24 mouse cellular contexts compared by ENCODE assay signal in genomic region chr1:135839065-135839464, GRCm38 (mm10). TPM values are rescaled to one million over a fixed set of nuclear protein-coding genes. Genes with fewer than 3 reads are reported as not detected.
DNase-seq lines count a peak whose midpoint lies in the region; ATAC-seq and TF ChIP-seq lines count a peak whose summit lies in the region.
"Had no signal": no experiment of that assay in that cellular context is flagged by ENCODE, and none has a peak within 500 bp of the region (broad histone marks: within the 10 kb centered on the region; RNA-seq: fewer than 3 reads in every experiment).

No protein-coding gene starts in this region.

- no peak for DNase-seq in heart, adult 2 months
- no peak for DNase-seq in heart, adult 9 months (ENCODE audit: low spot score in 2 of 2)
- DNase-seq in heart, adult 11 months: no peak
- DNase-seq in midbrain, embryonic 11.5 days (ENCODE audit: low spot score, missing footprints): peak; percentile 62
- no peak for DNase-seq in midbrain, embryonic 14.5 days
- DNase-seq in lung, postnatal 10 days: no peak
- DNase-seq: adrenal gland, postnatal 10 days; adrenal gland, postnatal 36 days; cerebellum, adult 18-20 months; cerebellum, adult 9-10 months; cerebellum, postnatal 14 days; gastrocnemius, adult 2 months; gastrocnemius, postnatal 14 days; kidney, adult 11 months; kidney, adult 8-10 months had no signal

- peak overlapping the region; percentile 93 for H3K27ac ChIP-seq in heart, adult 2 months
- peak overlapping the region; percentile 96 for H3K27ac ChIP-seq in heart, embryonic 12.5 days (ENCODE audit: poor library complexity, severe bottlenecking)
- H3K27ac ChIP-seq in midbrain, embryonic 11.5 days (ENCODE audit: low read depth, low read length): no peak overlapping the region
- H3K27ac ChIP-seq in midbrain, embryonic 14.5 days (replicated peaks; ENCODE audit: low read depth, low read length): no peak overlapping the region
- H3K27ac ChIP-seq: forebrain, embryonic 10.5 days; forebrain, embryonic 13.5 days; gastrocnemius, adult 2 months; hindbrain, embryonic 10.5 days; hindbrain, embryonic 13.5 days; intestine, embryonic 15.5 days had no signal

- ATAC-seq in heart, embryonic 12.5 days (ENCODE audit: insufficient number of reproducible peaks, low FRiP score): no peak
- ATAC-seq in midbrain, embryonic 11.5 days (ENCODE audit: low FRiP score): no peak
- ATAC-seq in midbrain, embryonic 14.5 days (ENCODE audit: low FRiP score, low TSS enrichment): no peak
- ATAC-seq: forebrain, embryonic 13.5 days; forebrain, embryonic 16.5 days; hindbrain, embryonic 16.5 days; intestine, embryonic 15.5 days had no signal

- H3K9ac ChIP-seq in heart, adult 2 months (ENCODE audit: low read depth, low read length): peak overlapping the region; percentile 77
- H3K9ac ChIP-seq in heart, embryonic 12.5 days: peak overlapping the region; percentile 95
- H3K9ac ChIP-seq in midbrain, embryonic 11.5 days (ENCODE audit: low read length): no peak overlapping the region
- H3K9ac ChIP-seq in midbrain, embryonic 14.5 days (replicated peaks; ENCODE audit: low read length): no peak overlapping the region
- H3K9ac ChIP-seq: forebrain, embryonic 13.5 days; hindbrain, embryonic 13.5 days; intestine, embryonic 15.5 days had no signal

- intact Hi-C loops in heart, adult 2 months (cut with DNase I): no loop called here

- H3ac ChIP-seq in myocyte (ENCODE audit: control insufficient read depth, insufficient read length): no peak overlapping the region

- TF ChIP-seq EP300 in heart, adult 2 months (IDR thresholded peaks at IDR 0.05; ENCODE audit: insufficient read depth, low read depth, low read length): 0 out of 2 replicates have a peak, but pooled peaks have one; percentile 73

- H3K79me2 ChIP-seq in heart, adult 2 months (replicated peaks; ENCODE audit: control insufficient read depth, insufficient read depth, low read length): no peaks in the 10 kb centered on the region
- H3K79me2 ChIP-seq in myocyte (ENCODE audit: control insufficient read depth, insufficient read depth): peaks cover 48% of the 10 kb centered on the region

- peak; percentile 70 for TF ChIP-seq POLR2A in heart, adult 2 months (IDR thresholded peaks at IDR 0.05; ENCODE audit: insufficient read depth, low read depth, low read length)
- peak; percentile 19 for TF ChIP-seq POLR2A in myocyte (IDR thresholded peaks at IDR 0.05; ENCODE audit: insufficient read length, low read depth)

- H3K27me3 ChIP-seq in heart, adult 2 months (ENCODE audit: control insufficient read depth, insufficient read depth, low read length): no peaks in the 10 kb centered on the region
- no peaks in the 10 kb centered on the region for H3K27me3 ChIP-seq in heart, embryonic 12.5 days (replicated peaks)
- no peaks in the 10 kb centered on the region for H3K27me3 ChIP-seq in midbrain, embryonic 11.5 days (ENCODE audit: control insufficient read depth, insufficient read depth, low read length)
- no peaks in the 10 kb centered on the region for H3K27me3 ChIP-seq in midbrain, embryonic 14.5 days (ENCODE audit: control insufficient read depth, insufficient read depth, low read length)
- no peaks in the 10 kb centered on the region for H3K27me3 ChIP-seq in myocyte (ENCODE audit: control insufficient read depth, insufficient read depth, insufficient read length)
- H3K27me3 ChIP-seq: forebrain, embryonic 13.5 days; hindbrain, embryonic 13.5 days; intestine, embryonic 15.5 days had no signal

- 52% methylated on average over 6 of the region's 6 CpGs for whole genome bisulfite sequencing in heart, adult 2 months
- 49% methylated on average over 6 of the region's 6 CpGs for WGBS in heart, embryonic 12.5 days
- 86% methylated on average over 6 of the region's 6 CpGs for WGBS in midbrain, embryonic 11.5 days
- 86% methylated on average over 6 of the region's 6 CpGs for WGBS in midbrain, embryonic 14.5 days

- TF ChIP-seq CTCF in heart, adult 2 months (IDR thresholded peaks at IDR 0.05): no peak

- peak overlapping the region; percentile 41; the same call in 1 of the 2 replicates for H3K4me3 ChIP-seq in heart, adult 2 months
- H3K4me3 ChIP-seq in heart, embryonic 12.5 days: peak overlapping the region; percentile 67
- no peak overlapping the region for H3K4me3 ChIP-seq in midbrain, embryonic 11.5 days (ENCODE audit: low read depth, low read length)
- H3K4me3 ChIP-seq in midbrain, embryonic 14.5 days (replicated peaks; ENCODE audit: low read depth, low read length): no peak overlapping the region
- peak overlapping the region; percentile 42 for H3K4me3 ChIP-seq in myocyte
- H3K4me3 ChIP-seq: forebrain, embryonic 10.5 days; forebrain, embryonic 13.5 days; gastrocnemius, adult 2 months; hindbrain, embryonic 10.5 days; hindbrain, embryonic 13.5 days; intestine, embryonic 15.5 days had no signal

- H3K4me2 ChIP-seq in heart, embryonic 12.5 days: peak overlapping the region; percentile 68
- H3K4me2 ChIP-seq in midbrain, embryonic 11.5 days: no peak overlapping the region
- H3K4me2 ChIP-seq in midbrain, embryonic 14.5 days (ENCODE audit: low read length): no peak overlapping the region
- peak overlapping the region; percentile 89 for H3K4me2 ChIP-seq in myocyte (ENCODE audit: low read depth)
- H3K4me2 ChIP-seq: forebrain, embryonic 13.5 days; hindbrain, embryonic 13.5 days; intestine, embryonic 15.5 days had no signal

- H3K4me1 ChIP-seq in heart, adult 2 months (ENCODE audit: control insufficient read depth, insufficient read depth, low read length): peaks cover 1% of the 10 kb centered on the region
- peaks cover 77% of the 10 kb centered on the region for H3K4me1 ChIP-seq in heart, embryonic 12.5 days (replicated peaks)
- H3K4me1 ChIP-seq in midbrain, embryonic 11.5 days (ENCODE audit: control insufficient read depth, insufficient read depth, low read length): no peaks in the 10 kb centered on the region
- H3K4me1 ChIP-seq in midbrain, embryonic 14.5 days (ENCODE audit: control insufficient read depth, insufficient read depth, low read length): no peaks in the 10 kb centered on the region
- H3K4me1 ChIP-seq: forebrain, embryonic 13.5 days had no signal

- no peaks in the 10 kb centered on the region for H3K9me3 ChIP-seq in heart, embryonic 12.5 days (replicated peaks)
- no peaks in the 10 kb centered on the region for H3K9me3 ChIP-seq in midbrain, embryonic 11.5 days (ENCODE audit: control insufficient read depth, low read length)
- no peaks in the 10 kb centered on the region for H3K9me3 ChIP-seq in midbrain, embryonic 14.5 days (ENCODE audit: control insufficient read depth, low read length)
- H3K9me3 ChIP-seq: forebrain, embryonic 10.5 days; forebrain, embryonic 13.5 days; hindbrain, embryonic 10.5 days; hindbrain, embryonic 13.5 days; intestine, embryonic 15.5 days had no signal

- H3K36me3 ChIP-seq in heart, adult 2 months (ENCODE audit: control insufficient read depth, insufficient read depth, low read length): peaks cover 5% of the 10 kb centered on the region
- H3K36me3 ChIP-seq in heart, embryonic 12.5 days: peaks cover 49% of the 10 kb centered on the region
- no peaks in the 10 kb centered on the region for H3K36me3 ChIP-seq in midbrain, embryonic 11.5 days (ENCODE audit: control insufficient read depth, insufficient read depth, low read length)
- H3K36me3 ChIP-seq in midbrain, embryonic 14.5 days (ENCODE audit: control insufficient read depth, insufficient read depth, low read length): no peaks in the 10 kb centered on the region
- peaks cover 21% of the 10 kb centered on the region for H3K36me3 ChIP-seq in myocyte (ENCODE audit: control insufficient read depth, insufficient read depth)
- H3K36me3 ChIP-seq: forebrain, embryonic 10.5 days; hindbrain, embryonic 10.5 days; hindbrain, embryonic 13.5 days; intestine, embryonic 15.5 days had no signal

TF ChIP-seq in myocyte, 11 proteins besides CTCF, POLR2A, EP300 and RAD21 (continues in another document):
- TF ChIP-seq REST (IDR thresholded peaks at IDR 0.05; ENCODE audit: insufficient read depth, insufficient read length) (no peak), MYOD1 (IDR thresholded peaks at IDR 0.05; ENCODE audit: control insufficient read depth in 1 of 3, insufficient read length in 2 of 3, low read depth in 2 of 3) (no peak), SRF (IDR thresholded peaks at IDR 0.05; ENCODE audit: control insufficient read depth, insufficient read length, low read depth) (no peak), MYOG (IDR thresholded peaks at IDR 0.05; ENCODE audit: control insufficient read depth in 1 of 3, insufficient read depth in 1 of 3, insufficient read length in 2 of 3, low read depth in 2 of 3) (no peak), POLR2AphosphoS2 (IDR thresholded peaks at IDR 0.05; ENCODE audit: insufficient read length, low read depth) (no peak), TCF3 (IDR thresholded peaks at IDR 0.05; ENCODE audit: insufficient read length, low read depth) (no peak), MAX (IDR thresholded peaks at IDR 0.05; ENCODE audit: low read depth) (no peak), CEBPB (IDR thresholded peaks at IDR 0.05; ENCODE audit: insufficient read depth, poor library complexity, severe bottlenecking) (no peak), USF1 (IDR thresholded peaks at IDR 0.05; ENCODE audit: low read depth) (no peak), TCF12 (IDR thresholded peaks at IDR 0.05; ENCODE audit: insufficient read depth, poor library complexity, severe bottlenecking) (no peak)

RNA-seq across cellular contexts. Expression of gene Tnnt2, which starts 2.9 kb away (rescaled TPM):
- total RNA-seq in heart, adult 2 months (2021): 1,000 to 10,000 TPM; 8,290 to 9,301 TPM
- 3,392 and 4,661 TPM in 2 replicates for polyA plus RNA-seq in heart, adult 2 months (2012; rRNA removed)
- polyA plus RNA-seq in heart, embryonic 12.5 days (2016; fragmentation: Nextera tagmentation; extraction: Ambion mirVana): 5,319 and 5,490 TPM in 2 replicates
- polyA plus RNA-seq in midbrain, embryonic 11.5 days (2014; fragmentation: Nextera tagmentation; extraction: Ambion mirVana): 0.82 and 0.92 TPM in 2 replicates
- polyA plus RNA-seq in midbrain, embryonic 14.5 days (2014; fragmentation: Nextera tagmentation; extraction: Ambion mirVana): 0.34 TPM in 1 of 2 replicates, not detected in the other
- 2,000 TPM for polyA plus RNA-seq in myocyte (2012; fragmentation: generic; extraction: Trizol)

RNA-seq across cellular contexts. Expression of gene Lad1, which starts 20.7 kb away (rescaled TPM):
- total RNA-seq in heart, adult 2 months (2021): 1 to 10 TPM; 7.2 to 7.3 TPM
- 13.2 and 16.2 TPM in 2 replicates for polyA plus RNA-seq in heart, adult 2 months (2012; rRNA removed)
- polyA plus RNA-seq in heart, embryonic 12.5 days (2016; fragmentation: Nextera tagmentation; extraction: Ambion mirVana): 3.0 and 3.3 TPM in 2 replicates
- polyA plus RNA-seq in midbrain, embryonic 11.5 days (2014; fragmentation: Nextera tagmentation; extraction: Ambion mirVana): 0.36 and 0.37 TPM in 2 replicates
- polyA plus RNA-seq in midbrain, embryonic 14.5 days (2014; fragmentation: Nextera tagmentation; extraction: Ambion mirVana): 0.58 and 1.0 TPM in 2 replicates
- polyA plus RNA-seq in myocyte (2012; fragmentation: generic; extraction: Trizol): 0.46 TPM
- total RNA-seq: adrenal gland, postnatal 36 days; gastrocnemius, adult 2 months had no signal

RNA-seq across cellular contexts. Expression of gene Tnni1, which starts 59.8 kb away (rescaled TPM):
- total RNA-seq in heart, adult 2 months (2021): 1 to 10 TPM in 1 of 2 experiments, under 1 TPM in 1; 0.84 to 1.1 TPM
- polyA plus RNA-seq in heart, adult 2 months (2012; rRNA removed): 1.3 and 2.5 TPM in 2 replicates
- polyA plus RNA-seq in heart, embryonic 12.5 days (2016; fragmentation: Nextera tagmentation; extraction: Ambion mirVana): 3,113 and 3,172 TPM in 2 replicates
- 0.95 and 1.3 TPM in 2 replicates for polyA plus RNA-seq in midbrain, embryonic 11.5 days (2014; fragmentation: Nextera tagmentation; extraction: Ambion mirVana)
- polyA plus RNA-seq in midbrain, embryonic 14.5 days (2014; fragmentation: Nextera tagmentation; extraction: Ambion mirVana): 0.43 TPM in 1 of 2 replicates, not detected in the other
- polyA plus RNA-seq in myocyte (2012; fragmentation: generic; extraction: Trizol): 3,569 TPM
- polyA plus RNA-seq: forebrain, embryonic 16.5 days had no signal

Comparison
In these comparisons a context has a peak if more than half of its experiments do, and no peak if none do; other contexts are left out.
1. RNA of gene Tnni1, which starts 59.8 kb away (polyA plus RNA-seq): 3,569 TPM in myocyte (single experiment) and 3,113 to 3,172 TPM in heart, embryonic 12.5 days; 1.3 to 2.5 TPM in heart, adult 2 months, 0.95 to 1.3 TPM in midbrain, embryonic 11.5 days and 0.43 TPM in midbrain, embryonic 14.5 days; every median in the first group is over 100 times any median in the second.
2. H3K27ac ChIP-seq: peak in heart, adult 2 months (single experiment) and heart, embryonic 12.5 days (single experiment); none in midbrain, embryonic 11.5 days (single experiment) and midbrain, embryonic 14.5 days (single experiment).
3. H3K4me3 ChIP-seq: peak in heart, adult 2 months (single experiment), heart, embryonic 12.5 days (single experiment) and myocyte (single experiment); none in midbrain, embryonic 11.5 days (single experiment) and midbrain, embryonic 14.5 days (single experiment).
4. H3K9ac ChIP-seq: peak in heart, adult 2 months (single experiment) and heart, embryonic 12.5 days (single experiment); none in midbrain, embryonic 11.5 days (single experiment) and midbrain, embryonic 14.5 days (single experiment).
5. H3K4me2 ChIP-seq: peak in heart, embryonic 12.5 days (single experiment) and myocyte (single experiment); none in midbrain, embryonic 11.5 days (single experiment) and midbrain, embryonic 14.5 days (single experiment).
6. RNA of gene Tnnt2, which starts 2.9 kb away (polyA plus RNA-seq): 5,319 to 5,490 TPM in heart, embryonic 12.5 days, 3,392 to 4,661 TPM in heart, adult 2 months and 2,000 TPM in myocyte (single experiment); 0.82 to 0.92 TPM in midbrain, embryonic 11.5 days and 0.34 TPM in midbrain, embryonic 14.5 days; every median in the first group is over 1,000 times any median in the second.